ENCODE assay signal across 22 mouse cellular contexts in the genomic region with DNA sequence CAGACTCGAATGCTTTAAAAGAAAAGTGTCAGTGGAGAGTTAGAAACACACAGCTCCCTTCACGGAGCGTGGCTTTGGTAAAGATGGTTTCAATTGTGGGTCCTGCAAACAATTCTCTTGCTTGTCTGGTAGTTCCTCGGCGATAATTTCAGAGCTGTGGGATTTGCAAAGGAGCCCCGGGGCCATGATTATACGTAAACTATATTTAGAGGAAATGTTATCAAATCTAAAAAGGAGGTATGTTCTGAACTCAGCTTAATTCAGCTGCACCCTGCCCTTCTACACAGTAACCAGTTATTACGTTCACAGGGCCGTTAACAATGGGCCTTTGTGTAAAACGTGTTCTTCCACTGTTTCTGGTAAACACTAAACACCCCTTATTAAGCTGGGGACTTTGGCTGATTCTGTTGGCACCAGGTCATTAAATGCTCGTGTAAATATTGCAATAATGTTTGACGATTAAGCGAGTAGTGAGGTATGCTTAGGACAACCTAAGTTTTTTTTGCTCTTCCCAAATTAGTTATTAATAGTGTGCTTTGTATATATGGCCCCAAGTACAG.
DNase-seq lines count a peak whose midpoint lies in the region; ATAC-seq lines count a peak whose summit lies in the region.
"Had no signal": no experiment of that assay in that cellular context is flagged by ENCODE, and none has a peak within 500 bp of the region (broad histone marks: within the 10 kb centered on the region; RNA-seq: fewer than 3 reads in every experiment).

No protein-coding gene starts in this region.

- no peak for ATAC-seq in embryonic facial prominence, embryonic 12.5 days (ENCODE audit: insufficient number of reproducible peaks, insufficient read depth, low FRiP score, low TSS enrichment)
- ATAC-seq in intestine, embryonic 15.5 days, result peak; percentile 85
- no peak for ATAC-seq in limb, embryonic 13.5 days (ENCODE audit: low FRiP score, low read depth)
- ATAC-seq in midbrain, embryonic 13.5 days, result no peak
- ATAC-seq in CD4-positive, CD25-positive, alpha-beta regulatory T cell, adult 4 months, result no peak
- ATAC-seq: forebrain, embryonic 13.5 days had no signal

- H3K27me3 ChIP-seq in embryonic facial prominence, embryonic 10.5 days (replicated peaks; ENCODE audit: low read depth, poor library complexity, severe bottlenecking), result no peaks in the 10 kb centered on the region
- no peaks in the 10 kb centered on the region for H3K27me3 ChIP-seq in embryonic facial prominence, embryonic 12.5 days
- H3K27me3 ChIP-seq in intestine, embryonic 15.5 days (replicated peaks), result no peaks in the 10 kb centered on the region
- no peaks in the 10 kb centered on the region for H3K27me3 ChIP-seq in limb, embryonic 13.5 days
- H3K27me3 ChIP-seq in midbrain, embryonic 13.5 days, result no peaks in the 10 kb centered on the region
- H3K27me3 ChIP-seq: forebrain, embryonic 13.5 days; hindbrain, embryonic 15.5 days; neural tube, embryonic 13.5 days had no signal

- H3K9me3 ChIP-seq in embryonic facial prominence, embryonic 10.5 days, result no peaks in the 10 kb centered on the region
- no peaks in the 10 kb centered on the region for H3K9me3 ChIP-seq in embryonic facial prominence, embryonic 12.5 days
- no peaks in the 10 kb centered on the region for H3K9me3 ChIP-seq in intestine, embryonic 15.5 days
- no peaks in the 10 kb centered on the region for H3K9me3 ChIP-seq in limb, embryonic 13.5 days
- no peaks in the 10 kb centered on the region for H3K9me3 ChIP-seq in midbrain, embryonic 13.5 days
- H3K9me3 ChIP-seq: forebrain, embryonic 13.5 days; hindbrain, embryonic 15.5 days; neural tube, embryonic 13.5 days had no signal

- no peak overlapping the region for H3K9ac ChIP-seq in embryonic facial prominence, embryonic 12.5 days
- no peak overlapping the region for H3K9ac ChIP-seq in intestine, embryonic 15.5 days
- H3K9ac ChIP-seq in limb, embryonic 13.5 days, result no peak overlapping the region
- H3K9ac ChIP-seq in midbrain, embryonic 13.5 days (replicated peaks), result no peak overlapping the region
- H3K9ac ChIP-seq: forebrain, embryonic 13.5 days; hindbrain, embryonic 15.5 days; neural tube, embryonic 13.5 days had no signal

- H3K36me3 ChIP-seq in embryonic facial prominence, embryonic 10.5 days (replicated peaks), result no peaks in the 10 kb centered on the region
- no peaks in the 10 kb centered on the region for H3K36me3 ChIP-seq in embryonic facial prominence, embryonic 12.5 days
- no peaks in the 10 kb centered on the region for H3K36me3 ChIP-seq in intestine, embryonic 15.5 days
- no peaks in the 10 kb centered on the region for H3K36me3 ChIP-seq in limb, embryonic 13.5 days
- H3K36me3 ChIP-seq in midbrain, embryonic 13.5 days, result no peaks in the 10 kb centered on the region
- H3K36me3 ChIP-seq: hindbrain, embryonic 15.5 days; neural tube, embryonic 13.5 days had no signal

- no peak overlapping the region for H3K4me2 ChIP-seq in embryonic facial prominence, embryonic 12.5 days (replicated peaks)
- H3K4me2 ChIP-seq in intestine, embryonic 15.5 days (replicated peaks), result no peak overlapping the region
- peak overlapping the region; percentile 22 for H3K4me2 ChIP-seq in limb, embryonic 13.5 days (replicated peaks)
- H3K4me2 ChIP-seq in midbrain, embryonic 13.5 days (replicated peaks), result no peak overlapping the region
- H3K4me2 ChIP-seq: forebrain, embryonic 13.5 days; hindbrain, embryonic 15.5 days; midbrain, embryonic 11.5 days; neural tube, embryonic 13.5 days had no signal

- WGBS in embryonic facial prominence, embryonic 10.5 days, result 44% methylated on average over 13 of the region's 13 CpGs
- WGBS in embryonic facial prominence, embryonic 12.5 days, result 24% methylated on average over 13 of the region's 13 CpGs
- WGBS in intestine, embryonic 15.5 days, result 61% methylated on average over 13 of the region's 13 CpGs
- WGBS in limb, embryonic 13.5 days, result 24% methylated on average over 13 of the region's 13 CpGs
- 77% methylated on average over 13 of the region's 13 CpGs for WGBS in midbrain, embryonic 13.5 days

- H3K27ac ChIP-seq in embryonic facial prominence, embryonic 10.5 days (replicated peaks), result no peak overlapping the region; the same call in 1 of the 2 replicates
- peak overlapping the region; percentile 60; the same call in 1 of the 2 replicates for H3K27ac ChIP-seq in embryonic facial prominence, embryonic 12.5 days
- no peak overlapping the region for H3K27ac ChIP-seq in intestine, embryonic 15.5 days
- H3K27ac ChIP-seq in limb, embryonic 13.5 days, result peak overlapping the region; percentile 48; the same call in 1 of the 2 replicates
- H3K27ac ChIP-seq in midbrain, embryonic 13.5 days, result no peak overlapping the region
- H3K27ac ChIP-seq: forebrain, embryonic 13.5 days; heart, adult 2 months; hindbrain, embryonic 15.5 days; left cerebral cortex, adult 2 months; macrophage; neural tube, embryonic 13.5 days had no signal

- H3K4me3 ChIP-seq in embryonic facial prominence, embryonic 10.5 days, result no peak overlapping the region
- no peak overlapping the region for H3K4me3 ChIP-seq in embryonic facial prominence, embryonic 12.5 days
- no peak overlapping the region for H3K4me3 ChIP-seq in intestine, embryonic 15.5 days (replicated peaks)
- H3K4me3 ChIP-seq in limb, embryonic 13.5 days, result no peak overlapping the region
- no peak overlapping the region for H3K4me3 ChIP-seq in midbrain, embryonic 13.5 days (replicated peaks)
- H3K4me3 ChIP-seq: forebrain, embryonic 13.5 days; heart, adult 2 months; hindbrain, embryonic 15.5 days; left cerebral cortex, adult 2 months; neural tube, embryonic 13.5 days had no signal

- peak; percentile 21 for DNase-seq in embryonic facial prominence, embryonic 10.5 days (ENCODE audit: low spot score)
- no peak for DNase-seq in cerebellum, adult 11 months
- DNase-seq: adrenal gland, adult 8-10 months; cerebellum, adult 9-11 months; gastrocnemius, postnatal 10 days; heart, adult 2 months; heart, postnatal 4 days; kidney, postnatal 14 days; layer of hippocampus, adult 9-11 months; lung, adult 18-20 months; thymus, adult 2 months had no signal

- peaks cover 26% of the 10 kb centered on the region for H3K4me1 ChIP-seq in embryonic facial prominence, embryonic 10.5 days
- peaks cover 26% of the 10 kb centered on the region; the same call in 1 of the 2 replicates for H3K4me1 ChIP-seq in embryonic facial prominence, embryonic 12.5 days
- 0 out of 2 replicates have a peak, but pooled peaks cover 2% of the 10 kb centered on the region for H3K4me1 ChIP-seq in intestine, embryonic 15.5 days (replicated peaks)
- H3K4me1 ChIP-seq in limb, embryonic 13.5 days, result peaks cover 35% of the 10 kb centered on the region
- no peaks in the 10 kb centered on the region for H3K4me1 ChIP-seq in midbrain, embryonic 13.5 days (replicated peaks)
- H3K4me1 ChIP-seq: forebrain, embryonic 13.5 days; hindbrain, embryonic 15.5 days; neural tube, embryonic 13.5 days had no signal

Comparison
In these comparisons a context has a peak if more than half of its experiments do, and no peak if none do; other contexts are left out.
1. H3K27ac ChIP-seq: peak in embryonic facial prominence, embryonic 12.5 days (single experiment) and limb, embryonic 13.5 days (single experiment); none in embryonic facial prominence, embryonic 10.5 days (single experiment), intestine, embryonic 15.5 days (single experiment) and midbrain, embryonic 13.5 days (single experiment).